Mouse (Mus musculus): Measurements from ENCODE around the gene Fbxl16. TPM values are rescaled to one million over a fixed set of nuclear protein-coding genes. Genes with fewer than 3 reads are reported as not detected.
A peak's percentile ranks its signal among the peaks of the same experiment; 100 is the strongest.
"Not testable (repeated sequence)": the region's sequence is repeated elsewhere in the genome, so short reads cannot be mapped to it uniquely, and the experiment has no call there.

Gene Fbxl16
- polyA plus RNA-seq, 1 experiment from 2014 or later: 2.2 TPM

GRCm38 (mm10) chr17:25796211-25796771 is 12.6 kb upstream of the Fbxl16 start:
- peak overlapping the region; percentile 93 for H3K4me2 ChIP-seq
- peak overlapping the region; percentile 56 for H3K27ac ChIP-seq
- 1% methylated on average over 37 of the region's 37 CpGs for WGBS
- H3K36me3 ChIP-seq: 0 out of 2 replicates have a peak, but pooled peaks cover 3% of the 10 kb centered on the region
- peaks cover 4% of the 10 kb centered on the region for H3K27me3 ChIP-seq
- H3K9ac ChIP-seq: peak overlapping the region; percentile 65
- H3K4me1 ChIP-seq: peaks cover 53% of the 10 kb centered on the region
- ATAC-seq (replicated peaks; ENCODE audit: low FRiP score): 0 out of 2 replicates have a peak, but pooled peaks have one; percentile 8
- no peaks in the 10 kb centered on the region for H3K9me3 ChIP-seq (replicated peaks)
- H3K4me3 ChIP-seq (replicated peaks): peak overlapping the region; percentile 67

- Histone ChIP-seq H3K4me1 (peaks cover 49% of the 10 kb centered on the region), H3K36me3 (0 out of 2 replicates have a peak, but pooled peaks cover 3% of the 10 kb centered on the region), H3K4me3 (replicated peaks) (peak within 1 kb of the TSS; percentile 67), H3K9me3 (replicated peaks) (no peaks in the 10 kb centered on the region), H3K4me2 (peak within 1 kb of the TSS; percentile 93), H3K9ac (peak within 1 kb of the TSS; percentile 65), H3K27ac (peak within 1 kb of the TSS; percentile 56), H3K27me3 (peaks cover 9% of the 10 kb centered on the region)
- ATAC-seq (replicated peaks; ENCODE audit: low FRiP score): peak; percentile 80
- WGBS: under 1% methylated on average over 35 of the region's 35 CpGs
These were observed 11.9 kb upstream of the Fbxl16 start, which contains the start of gene Metrn for GRCm38 (mm10) chr17:25796951-25797369. TSS of gene Metrn (minus strand) at chr17:25797136.

GRCm38 (mm10) chr17:25801029-25801428 is 7.9 kb upstream of the Fbxl16 start:
- peaks cover 38% of the 10 kb centered on the region for H3K27me3 ChIP-seq

GRCm38 (mm10) chr17:25802825-25803517 is 5.9 kb upstream of the Fbxl16 start:
- H3K4me1 ChIP-seq: 0 out of 2 replicates have a peak, but pooled peaks cover under 1% of the 10 kb centered on the region
- 11% methylated on average over 10 of the region's 10 CpGs for WGBS
- no peak overlapping the region for H3K27ac ChIP-seq
- no peaks in the 10 kb centered on the region for H3K36me3 ChIP-seq
- H3K9ac ChIP-seq: no peak overlapping the region
- H3K4me2 ChIP-seq: no peak overlapping the region
- H3K27me3 ChIP-seq: peaks cover 46% of the 10 kb centered on the region
- no peak overlapping the region for H3K4me3 ChIP-seq (replicated peaks)
- ATAC-seq (replicated peaks; ENCODE audit: low FRiP score): no peak
- H3K9me3 ChIP-seq (replicated peaks): no peaks in the 10 kb centered on the region

More at GRCm38 (mm10) chr17:25801029-25801428, 7.9 kb upstream of the Fbxl16 start:
- Histone ChIP-seq H3K9ac (no peak overlapping the region), H3K27ac (no peak overlapping the region), H3K36me3 (no peaks in the 10 kb centered on the region), H3K4me3 (replicated peaks) (no peak overlapping the region), H3K4me1 (peaks cover 12% of the 10 kb centered on the region), H3K9me3 (replicated peaks) (no peaks in the 10 kb centered on the region), H3K4me2 (no peak overlapping the region)
- no peak; the same call in 1 of the 2 replicates for ATAC-seq (replicated peaks; ENCODE audit: low FRiP score)
- 6% methylated on average over 6 of the region's 6 CpGs for WGBS

GRCm38 (mm10) chr17:25806507-25806906 is 2.4 kb upstream of the Fbxl16 start:
- no peak for ATAC-seq (replicated peaks; ENCODE audit: low FRiP score)
- no peaks in the 10 kb centered on the region for H3K36me3 ChIP-seq
- H3K4me2 ChIP-seq: no peak overlapping the region
- 67% methylated on average over 4 of the region's 4 CpGs for WGBS
- no peak overlapping the region for H3K27ac ChIP-seq
- peaks cover 75% of the 10 kb centered on the region for H3K27me3 ChIP-seq
- H3K9me3 ChIP-seq (replicated peaks): no peaks in the 10 kb centered on the region
- H3K9ac ChIP-seq: no peak overlapping the region
- H3K4me3 ChIP-seq (replicated peaks): no peak overlapping the region
- H3K4me1 ChIP-seq: peaks cover 18% of the 10 kb centered on the region

GRCm38 (mm10) chr17:25807452-25807851 is 1.4 kb upstream of the Fbxl16 start:
- not testable (repeated sequence) for H3K36me3 ChIP-seq; H3K9ac ChIP-seq; H3K27ac ChIP-seq; H3K9me3 ChIP-seq (replicated peaks); H3K4me3 ChIP-seq (replicated peaks); ATAC-seq (replicated peaks; ENCODE audit: low FRiP score); H3K4me2 ChIP-seq
- WGBS: 37% methylated on average over 2 of the region's 2 CpGs
- Histone ChIP-seq H3K4me1 (peaks cover 18% of the 10 kb centered on the region), H3K27me3 (peaks cover 76% of the 10 kb centered on the region)

- ATAC-seq (replicated peaks; ENCODE audit: low FRiP score): no peak
- H3K4me1 ChIP-seq: peaks cover 20% of the 10 kb centered on the region
- 45% methylated on average over 5 of the region's 5 CpGs for WGBS
- no peak overlapping the region for H3K27ac ChIP-seq
- H3K36me3 ChIP-seq: no peaks in the 10 kb centered on the region
- no peak overlapping the region for H3K9ac ChIP-seq
- peak overlapping the region; percentile 73 for H3K4me3 ChIP-seq (replicated peaks)
- H3K27me3 ChIP-seq: peaks cover 76% of the 10 kb centered on the region
- H3K4me2 ChIP-seq: peak overlapping the region; percentile 99
- no peaks in the 10 kb centered on the region for H3K9me3 ChIP-seq (replicated peaks)
These were observed 857 bp upstream of the Fbxl16 start for GRCm38 (mm10) chr17:25808028-25808427.

- H3K9ac ChIP-seq: peak overlapping the region; percentile 48
- peaks cover 73% of the 10 kb centered on the region for H3K27me3 ChIP-seq
- H3K4me3 ChIP-seq (replicated peaks): peak overlapping the region; percentile 73
- peaks cover 24% of the 10 kb centered on the region for H3K4me1 ChIP-seq
- no peaks in the 10 kb centered on the region for H3K9me3 ChIP-seq (replicated peaks)
- ATAC-seq (replicated peaks; ENCODE audit: low FRiP score): peak; percentile 27
- H3K36me3 ChIP-seq: no peaks in the 10 kb centered on the region
- peak overlapping the region; percentile 99 for H3K4me2 ChIP-seq
- no peak overlapping the region for H3K27ac ChIP-seq
- 12% methylated on average over 25 of the region's 25 CpGs for WGBS
These were observed 888 bp downstream of the Fbxl16 start for GRCm38 (mm10) chr17:25809606-25810340.

- H3K9me3 ChIP-seq (replicated peaks): no peaks in the 10 kb centered on the region
- peaks cover 24% of the 10 kb centered on the region for H3K4me1 ChIP-seq
- no peak overlapping the region for H3K9ac ChIP-seq
- H3K4me3 ChIP-seq (replicated peaks): no peak overlapping the region
- no peak overlapping the region for H3K4me2 ChIP-seq
- no peak overlapping the region for H3K27ac ChIP-seq
- ATAC-seq (replicated peaks; ENCODE audit: low FRiP score): no peak
- 71% methylated on average over 4 of the region's 4 CpGs for WGBS
- peaks cover 69% of the 10 kb centered on the region for H3K27me3 ChIP-seq
- H3K36me3 ChIP-seq: no peaks in the 10 kb centered on the region
These were observed 2.0 kb downstream of the Fbxl16 start for GRCm38 (mm10) chr17:25810890-25811289.

GRCm38 (mm10) chr17:25813471-25813870 is 4.6 kb downstream of the Fbxl16 start:
- H3K4me2 ChIP-seq: peak overlapping the region; percentile 24

GRCm38 (mm10) chr17:25817662-25818061 is 8.8 kb downstream of the Fbxl16 start:
- 84% methylated on average over 11 of the region's 11 CpGs for WGBS
- H3K36me3 ChIP-seq: no peaks in the 10 kb centered on the region
- no peaks in the 10 kb centered on the region for H3K9me3 ChIP-seq (replicated peaks)

More at GRCm38 (mm10) chr17:25813471-25813870, 4.6 kb downstream of the Fbxl16 start:
- Histone ChIP-seq H3K4me3 (replicated peaks) (no peak overlapping the region), H3K4me1 (peaks cover 19% of the 10 kb centered on the region), H3K27me3 (peaks cover 81% of the 10 kb centered on the region), H3K36me3 (no peaks in the 10 kb centered on the region), H3K9me3 (replicated peaks) (no peaks in the 10 kb centered on the region), H3K27ac (no peak overlapping the region), H3K9ac (no peak overlapping the region)
- WGBS: under 1% methylated on average over 20 of the region's 20 CpGs
- peak; percentile 47 for ATAC-seq (replicated peaks; ENCODE audit: low FRiP score)

More at GRCm38 (mm10) chr17:25817662-25818061, 8.8 kb downstream of the Fbxl16 start:
- Histone ChIP-seq H3K4me3 (replicated peaks) (no peak overlapping the region), H3K4me2 (no peak overlapping the region), H3K27ac (no peak overlapping the region), H3K4me1 (peaks cover 14% of the 10 kb centered on the region), H3K9ac (no peak overlapping the region), H3K27me3 (peaks cover 81% of the 10 kb centered on the region)
- ATAC-seq (replicated peaks; ENCODE audit: low FRiP score): no peak

Measured in kidney, embryonic 15.5 days (tissue).